Mouse (Mus musculus) heart, embryonic 14.5 days (tissue): ENCODE data around the gene Rgs3. TPM values are rescaled to one million over a fixed set of nuclear protein-coding genes. Genes with fewer than 3 reads are reported as not detected.

Experiments
- ATAC-seq: fragments of 200-750 bp; cut with Nextera tagmentation; 2 replicates; pipeline ENCODE4 v1.8.0; 2017; ENCODE audit warnings: low read depth, moderate TSS enrichment; ENCODE audit not compliant: insufficient number of reproducible peaks, insufficient read depth, low FRiP score
- H3K27ac ChIP-seq, 2 experiments: fragments of 200-500 bp in 1 of 2; fragments of 300-500 bp in 1 of 2; sonication (generic) in 1 of 2; replicated peaks in 1 of 2; 2 replicates each; pipeline ENCODE4 v1.5.1; 2012 to 2014; ENCODE audit warnings: low read depth in 2 of 2, low read length in 2 of 2, control low read depth in 1 of 2, mild to moderate bottlenecking in 1 of 2, mixed read lengths in 1 of 2; ENCODE audit not compliant: control insufficient read depth in 1 of 2, insufficient read depth in 1 of 2
- H3K27me3 ChIP-seq: fragments of 300-500 bp; sonication (generic); 2 replicates; pipeline ENCODE4 v1.6.1; 2014; ENCODE audit warnings: mild to moderate bottlenecking, low read length, control low read depth; ENCODE audit not compliant: control insufficient read depth, insufficient read depth
- H3K36me3 ChIP-seq: fragments of 300-500 bp; sonication (generic); 2 replicates; pipeline ENCODE4 v1.6.1; 2014; ENCODE audit warnings: mild to moderate bottlenecking, control low read depth, low read length, mixed read lengths; ENCODE audit not compliant: control insufficient read depth, insufficient read depth
- H3K4me1 ChIP-seq, 2 experiments: fragments of 200-500 bp in 1 of 2; fragments of 300-500 bp in 1 of 2; sonication (generic) in 1 of 2; 2 replicates each; pipeline ENCODE4 v1.6.1; 2012 to 2014; ENCODE audit warnings: low read length in 2 of 2, control low read depth in 1 of 2, mixed read lengths in 1 of 2; ENCODE audit not compliant: control insufficient read depth in 2 of 2, insufficient read depth in 2 of 2
- H3K4me2 ChIP-seq: fragments of 300-500 bp; sonication (generic); 2 replicates; pipeline ENCODE4 v1.6.1; 2014; ENCODE audit warnings: mild to moderate bottlenecking, low read length
- H3K4me3 ChIP-seq, 2 experiments: fragments of 200-500 bp in 1 of 2; fragments of 300-500 bp in 1 of 2; sonication (generic) in 1 of 2; 2 replicates each; pipeline ENCODE4 v1.5.1; 2012 to 2014; ENCODE audit warnings: low read length in 2 of 2, mild to moderate bottlenecking in 2 of 2, control low read depth in 1 of 2, low read depth in 1 of 2, moderate library complexity in 1 of 2; ENCODE audit not compliant: control insufficient read depth in 1 of 2, insufficient read depth in 1 of 2
- H3K9ac ChIP-seq: fragments of 300-500 bp; sonication (generic); 2 replicates; pipeline ENCODE4 v1.6.1; 2014; ENCODE audit warnings: mild to moderate bottlenecking, low read length
- H3K9me3 ChIP-seq: fragments of 300-500 bp; sonication (generic); 2 replicates; pipeline ENCODE4 v1.6.1; 2016; ENCODE audit warnings: low read length, control low read depth; ENCODE audit not compliant: control insufficient read depth
- WGBS: fragments of 180-500 bp; shearing (Covaris S2); extraction: QIAGEN DNeasy Blood & Tissue Kit; methylation state at CpG from one replicate; pipeline ENCODE4 v1.1.7; 2014; 5-methylcytosine and 5-hydroxymethylcytosine counted together
- polyA plus RNA-seq: library from polyadenylated mRNA; unstranded; fragments of >200 nt; fragmentation: Nextera tagmentation; extraction: Ambion mirVana; gene quantifications from 2 replicates; pipeline ENCODE4 v1.2.1, GENCODE M21; 2014

Rgs3 gene
- polyA plus RNA-seq, 1 experiment from 2014 or later = 70.4 TPM

GRCm38 (mm10) chr4:62517046-62517445 lies 42.6 kb upstream of the Rgs3 start:
- no peak overlapping the region for H3K4me3 ChIP-seq
- peaks cover 25% of the 10 kb centered on the region for H3K36me3 ChIP-seq
- H3K27me3 ChIP-seq = no peaks in the 10 kb centered on the region
- no peaks in the 10 kb centered on the region for H3K9me3 ChIP-seq
- peak overlapping the region; percentile 30; the same call in 1 of the 2 replicates for H3K9ac ChIP-seq
- peaks cover 24 to 31% of the 10 kb centered on the region in 2 experiments for H3K4me1 ChIP-seq
- no peak overlapping the region; the same call in 1 of the 2 replicates for H3K4me2 ChIP-seq
- H3K27ac ChIP-seq = peak overlapping the region; percentile 15 to 53; a peak in 2 of 4 replicates
- 87% methylated on average over 8 of the region's 8 CpGs for WGBS
- no peak for ATAC-seq

GRCm38 (mm10) chr4:62517538-62518415 lies 41.9 kb upstream of the Rgs3 start:
- peak overlapping the region; percentile 84; the same call in 1 of the 2 replicates for H3K9ac ChIP-seq
- 78% methylated on average over 10 of the region's 10 CpGs for WGBS
- no peaks in the 10 kb centered on the region for H3K27me3 ChIP-seq
- no peaks in the 10 kb centered on the region for H3K9me3 ChIP-seq
- H3K27ac ChIP-seq = peak overlapping the region; percentile 15 to 53; a peak in 2 of 4 replicates
- ATAC-seq = no peak
- no peak overlapping the region; a peak in 1 of 4 replicates for H3K4me3 ChIP-seq
- peak overlapping the region; percentile 68 for H3K4me2 ChIP-seq
- peaks cover 25% of the 10 kb centered on the region for H3K36me3 ChIP-seq
- peaks cover 24 to 31% of the 10 kb centered on the region in 2 experiments for H3K4me1 ChIP-seq

GRCm38 (mm10) chr4:62518416-62519121 lies 41.1 kb upstream of the Rgs3 start:
- Histone ChIP-seq H3K4me1 (peaks cover 24 to 31% of the 10 kb centered on the region in 2 experiments), H3K27me3 (no peaks in the 10 kb centered on the region), H3K36me3 (peaks cover 25% of the 10 kb centered on the region), H3K27ac (peak overlapping the region in 1 of 2 experiments; percentile 85; a peak in 2 of 4 replicates), H3K9ac (peak overlapping the region; percentile 84), H3K4me3 (peak overlapping the region; percentile 71 to 97), H3K4me2 (peak overlapping the region; percentile 68), H3K9me3 (no peaks in the 10 kb centered on the region)
- 43% methylated on average over 13 of the region's 13 CpGs for WGBS
- no peak for ATAC-seq

- peak; percentile 72 for ATAC-seq
- peak overlapping the region; percentile 68 for H3K4me2 ChIP-seq
- H3K4me3 ChIP-seq = peak overlapping the region; percentile 71 to 97
- no peaks in the 10 kb centered on the region for H3K9me3 ChIP-seq
- peaks cover 23% of the 10 kb centered on the region for H3K36me3 ChIP-seq
- peak overlapping the region; percentile 84 for H3K9ac ChIP-seq
- 2% methylated on average over 26 of the region's 26 CpGs for WGBS
- peak overlapping the region; percentile 85 to 88 for H3K27ac ChIP-seq
- H3K27me3 ChIP-seq = no peaks in the 10 kb centered on the region
- peaks cover 25 to 37% of the 10 kb centered on the region in 2 experiments for H3K4me1 ChIP-seq
Observed at GRCm38 (mm10) chr4:62519122-62519848, 40.4 kb upstream of the Rgs3 start.

GRCm38 (mm10) chr4:62519849-62520233 lies 39.8 kb upstream of the Rgs3 start, which contains the start of gene Alad:
TSS of gene Alad (minus strand) at chr4:62519918.
- H3K9ac ChIP-seq = peak within 1 kb of the TSS; percentile 84
- no peaks in the 10 kb centered on the region for H3K27me3 ChIP-seq
- H3K4me3 ChIP-seq = peak within 1 kb of the TSS; percentile 71 to 97
- H3K36me3 ChIP-seq = peaks cover 23% of the 10 kb centered on the region
- H3K4me2 ChIP-seq = peak within 1 kb of the TSS; percentile 68
- H3K9me3 ChIP-seq = no peaks in the 10 kb centered on the region
- WGBS = under 1% methylated on average over 37 of the region's 37 CpGs
- ATAC-seq = peak; percentile 85
- peaks cover 27 to 39% of the 10 kb centered on the region in 2 experiments for H3K4me1 ChIP-seq
- peak within 1 kb of the TSS; percentile 85 to 88 for H3K27ac ChIP-seq

GRCm38 (mm10) chr4:62520892-62521400 lies 38.7 kb upstream of the Rgs3 start:
- Histone ChIP-seq H3K27ac (no peak overlapping the region), H3K9me3 (no peaks in the 10 kb centered on the region), H3K4me2 (no peak overlapping the region), H3K4me1 (peaks cover 19 to 28% of the 10 kb centered on the region in 2 experiments), H3K27me3 (no peaks in the 10 kb centered on the region), H3K4me3 (no peak overlapping the region), H3K36me3 (peaks cover 23% of the 10 kb centered on the region), H3K9ac (no peak overlapping the region)
- WGBS = 82% methylated on average over 2 of the region's 2 CpGs
- ATAC-seq = no peak
